Mouse (Mus musculus): Measurements from ENCODE around the gene Derl2.

DNA sequence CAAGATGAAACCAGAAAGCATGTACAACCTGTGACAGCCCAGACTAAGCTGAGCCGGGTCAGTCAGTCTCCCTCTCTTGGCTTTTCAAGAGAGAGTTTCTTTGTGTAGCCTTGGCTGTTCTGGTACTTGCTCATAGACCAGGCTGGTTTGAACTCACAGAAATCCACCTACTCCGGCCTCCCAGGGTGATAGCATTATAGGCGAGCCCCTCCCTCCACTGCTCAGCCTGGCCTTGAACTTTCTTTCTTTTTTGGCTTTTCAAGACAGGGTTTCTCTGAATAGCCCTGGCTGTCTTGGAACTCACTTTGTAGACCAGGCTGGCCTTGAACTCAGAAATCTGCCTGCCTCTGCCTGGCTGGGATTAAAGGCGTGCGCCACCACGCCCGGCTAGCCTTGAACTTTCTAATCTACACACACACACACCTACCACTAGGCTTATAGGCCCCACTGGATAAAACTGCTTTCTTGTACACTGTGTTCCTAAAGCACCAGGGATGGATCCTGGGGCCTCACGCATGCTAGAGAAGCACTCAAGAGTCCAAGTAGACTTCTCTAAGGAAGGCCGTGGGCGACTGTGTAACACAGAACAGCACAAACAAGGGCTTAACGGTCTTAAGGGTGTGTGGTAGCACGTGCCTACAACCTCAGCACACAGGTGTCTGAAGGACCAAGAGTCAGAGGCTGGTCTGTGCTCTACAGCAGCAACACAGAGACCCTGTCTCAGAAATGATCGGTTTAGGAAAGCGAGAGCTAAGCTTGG, 38.7 kb downstream of the Derl2 start:
- TF ChIP-seq HCFC1 (IDR thresholded peaks at IDR 0.05; ENCODE audit: borderline replicate concordance, insufficient read depth, low read length), result no peak
- no peak for TF ChIP-seq MAFK (IDR thresholded peaks at IDR 0.05; ENCODE audit: insufficient read depth, low read depth, low read length)
- TF ChIP-seq ZC3H11A (IDR thresholded peaks at IDR 0.05; ENCODE audit: borderline replicate concordance, low read depth, low read length), result no peak

Measured in ES-E14 (cell line).